Mouse (Mus musculus) liver, embryonic 15.5 days (tissue): ENCODE measurements around the gene Tas1r3. TPM values are rescaled to one million over a fixed set of nuclear protein-coding genes. Genes with fewer than 3 reads are reported as not detected.
A peak's percentile ranks its signal among the peaks of the same experiment; 100 is the strongest.

Experiments
- ATAC-seq: fragments of 200-750 bp; cut with Nextera tagmentation; 2 replicates; pipeline ENCODE4 v1.8.0; 2017; ENCODE audit warnings: moderate number of reproducible peaks, mild to moderate bottlenecking, moderate library complexity; ENCODE audit not compliant: insufficient read depth
- H3K27ac ChIP-seq: fragments of 300-500 bp; sonication (generic); replicated peaks from 2 replicates; pipeline ENCODE4 v1.5.1; 2015; ENCODE audit warnings: mild to moderate bottlenecking, inconsistent platforms
- H3K27me3 ChIP-seq: fragments of 300-500 bp; sonication (generic); 2 replicates; pipeline ENCODE4 v1.6.1; 2015; ENCODE audit warnings: mild to moderate bottlenecking, inconsistent platforms
- H3K36me3 ChIP-seq: fragments of 300-500 bp; sonication (generic); replicated peaks from 2 replicates; pipeline ENCODE4 v1.6.1; 2015; ENCODE audit warnings: moderate library complexity, mild to moderate bottlenecking, inconsistent platforms
- H3K4me1 ChIP-seq: fragments of 300-500 bp; sonication (generic); replicated peaks from 2 replicates; pipeline ENCODE4 v1.6.1; 2015; ENCODE audit warnings: inconsistent platforms
- H3K4me2 ChIP-seq: fragments of 300-500 bp; sonication (generic); 2 replicates; pipeline ENCODE4 v1.6.1; 2015; ENCODE audit warnings: moderate library complexity, mild to moderate bottlenecking, inconsistent platforms
- H3K4me3 ChIP-seq: fragments of 300-500 bp; sonication (generic); replicated peaks from 2 replicates; pipeline ENCODE4 v1.5.1; 2015; ENCODE audit warnings: mild to moderate bottlenecking, inconsistent platforms
- H3K9ac ChIP-seq: fragments of 300-500 bp; sonication (generic); 2 replicates; pipeline ENCODE4 v1.6.1; 2015; ENCODE audit warnings: moderate library complexity, mild to moderate bottlenecking, inconsistent platforms
- H3K9me3 ChIP-seq: fragments of 300-500 bp; sonication (generic); replicated peaks from 2 replicates; pipeline ENCODE4 v1.6.1; 2016; ENCODE audit warnings: inconsistent platforms
- WGBS: fragments of 180-500 bp; shearing (Covaris S2); methylation state at CpG from one replicate; pipeline ENCODE4 v1.1.7; 2015; ENCODE audit warnings: mixed read lengths; ENCODE audit not compliant: insufficient replicate concordance; 5-methylcytosine and 5-hydroxymethylcytosine counted together
- polyA plus RNA-seq: library from polyadenylated mRNA; unstranded; fragments of >200 nt; fragmentation: Nextera tagmentation; extraction: Ambion mirVana; gene quantifications from 2 replicates; pipeline ENCODE4 v1.2.1, GENCODE M21; 2015

The Tas1r3 gene
- polyA plus RNA-seq, 1 experiment from 2014 or later: 0.08 TPM

DNA sequence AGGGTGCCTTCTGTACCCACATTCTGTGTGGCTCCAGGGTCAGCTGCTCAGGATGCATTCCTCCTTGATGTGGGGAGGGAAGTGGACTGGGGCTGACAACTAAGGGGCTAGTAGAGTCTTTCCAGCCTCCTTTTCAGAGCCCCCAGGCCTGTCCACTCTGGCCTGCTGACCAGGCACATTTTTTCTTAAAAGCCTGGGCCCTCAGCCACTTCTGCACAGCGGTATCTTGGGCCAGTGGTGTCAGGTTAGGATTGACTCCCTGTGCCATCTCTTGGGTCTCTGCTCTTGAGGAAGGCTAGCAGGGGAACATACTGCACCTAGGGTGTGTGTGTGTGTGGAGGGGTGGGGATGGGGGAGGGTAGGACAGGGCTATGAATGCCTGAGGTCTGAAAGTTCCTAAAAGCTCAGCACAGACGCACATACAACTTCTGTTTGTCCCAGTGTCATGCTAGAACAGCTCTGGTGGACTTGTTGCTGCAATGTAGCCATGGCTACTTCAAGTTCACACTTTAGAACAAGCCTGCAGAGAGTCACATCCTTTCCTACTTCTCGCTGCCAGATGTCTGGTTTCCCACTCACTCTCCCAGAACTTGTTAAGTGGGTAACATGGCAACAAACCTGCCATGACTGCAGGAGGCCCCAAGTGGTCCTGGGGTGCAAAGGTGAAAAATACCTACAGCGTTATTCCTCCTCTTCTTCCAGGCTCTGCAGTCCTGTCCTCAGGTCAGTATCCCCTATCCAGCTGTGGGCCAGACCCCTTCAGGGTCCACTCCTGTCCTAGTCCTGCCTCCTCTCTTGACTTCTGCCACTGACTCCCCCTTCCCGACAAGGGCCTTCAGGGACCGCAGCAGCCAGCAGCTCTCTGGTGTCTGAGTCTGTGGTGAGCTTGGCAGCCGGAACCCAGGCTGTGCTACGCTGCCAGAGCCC is 22.8 kb downstream of the Tas1r3 start:
- Histone ChIP-seq H3K4me3 (peak overlapping the region; percentile 60), H3K9me3 (no peaks in the 10 kb centered on the region), H3K4me1 (peaks cover 34% of the 10 kb centered on the region), H3K27me3 (peaks cover 40% of the 10 kb centered on the region), H3K4me2 (peak overlapping the region; percentile 87), H3K36me3 (no peaks in the 10 kb centered on the region), H3K27ac (no peak overlapping the region; the same call in 1 of the 2 replicates), H3K9ac (peak overlapping the region; percentile 57)
- WGBS: 26% methylated on average over 8 of the region's 8 CpGs
- ATAC-seq: no peak

DNA sequence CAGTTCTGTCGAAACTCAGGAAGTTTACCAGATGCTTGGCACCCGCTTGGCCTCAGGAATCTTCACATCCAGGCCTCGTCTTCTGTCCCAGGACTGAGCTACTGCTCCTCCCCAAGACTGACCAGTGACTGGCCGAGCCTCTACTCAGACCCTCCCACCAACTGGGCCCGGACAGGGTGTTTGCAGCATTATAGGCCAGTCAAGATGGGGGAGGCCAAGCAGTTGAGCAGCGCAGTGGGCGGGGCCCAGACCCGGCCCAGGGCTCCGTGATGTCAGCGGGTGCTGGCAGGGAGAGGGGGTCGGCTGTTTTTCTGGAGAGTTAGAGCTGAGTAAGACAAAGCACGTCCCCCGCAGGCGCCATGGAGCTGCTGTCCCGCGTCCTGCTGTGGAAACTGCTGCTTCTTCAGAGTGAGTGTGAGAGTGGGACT is 23.7 kb downstream of the Tas1r3 start, which contains the start of gene Mxra8:
Gene Mxra8, plus strand, starts transcription at position 198 of the 428 bp plus-strand sequence.
- Histone ChIP-seq H3K9me3 (no peaks in the 10 kb centered on the region), H3K4me1 (peaks cover 34% of the 10 kb centered on the region), H3K4me2 (peak within 1 kb of the TSS; percentile 87), H3K36me3 (no peaks in the 10 kb centered on the region), H3K27me3 (peaks cover 40% of the 10 kb centered on the region), H3K4me3 (peak within 1 kb of the TSS; percentile 60), H3K27ac (peak within 1 kb of the TSS; percentile 33), H3K9ac (0 out of 2 replicates have a peak within 1 kb of the TSS, but pooled peaks have one; percentile 57)
- 28% methylated on average over 16 of the region's 16 CpGs for WGBS
- peak; percentile 32 for ATAC-seq

DNA sequence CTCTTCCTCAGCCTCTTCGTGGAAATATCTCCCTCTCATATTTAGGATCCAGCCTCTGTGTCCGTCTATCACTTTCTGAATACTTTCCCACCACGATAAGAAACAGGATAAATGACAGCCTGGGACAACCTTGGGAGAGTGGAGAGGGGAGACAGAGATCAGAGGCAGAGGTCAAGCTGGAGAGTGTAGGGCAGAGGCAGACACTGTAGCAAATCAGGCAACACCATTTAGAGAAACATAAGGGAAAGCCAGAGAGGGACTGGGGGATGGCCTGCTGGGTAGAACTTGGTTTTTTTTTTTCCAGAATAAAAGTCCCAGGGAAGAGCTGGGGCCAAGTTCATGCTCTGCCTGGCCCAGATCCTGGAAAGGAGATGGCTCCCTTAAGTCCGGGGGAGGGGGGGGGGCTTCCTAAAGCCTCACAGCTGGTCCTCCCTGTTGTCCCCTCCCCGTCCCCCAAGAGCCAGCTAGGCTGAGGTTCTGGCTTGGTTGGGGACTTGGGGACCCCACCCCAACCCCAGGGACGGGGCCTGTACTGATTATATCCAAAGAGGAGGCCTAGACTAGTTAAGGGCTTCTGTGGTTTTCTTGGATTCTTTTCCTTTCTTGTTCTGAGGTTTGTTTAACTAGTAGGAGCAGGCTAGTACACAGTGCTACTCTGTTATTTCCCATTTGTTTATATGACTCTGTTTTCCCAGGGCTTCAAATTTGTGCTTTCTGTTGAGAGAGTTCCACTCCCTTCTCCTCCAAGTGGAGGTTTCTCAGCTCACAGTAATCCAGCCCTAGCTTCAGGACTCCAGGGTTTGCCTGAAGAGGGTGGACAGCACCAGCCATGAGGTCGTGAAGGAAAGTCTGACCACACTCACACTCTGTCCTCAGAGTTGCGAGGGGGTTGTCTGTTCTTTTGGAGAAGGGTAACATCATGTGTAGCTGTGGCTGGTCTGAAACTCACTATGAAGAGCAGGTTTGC is 24.7 kb downstream of the Tas1r3 start:
- H3K27ac ChIP-seq: peak overlapping the region; percentile 33; the same call in 1 of the 2 replicates
- no peak for ATAC-seq
- WGBS: 47% methylated on average over 8 of the region's 8 CpGs
- H3K4me3 ChIP-seq: no peak overlapping the region
- peaks cover 40% of the 10 kb centered on the region for H3K27me3 ChIP-seq
- no peaks in the 10 kb centered on the region for H3K36me3 ChIP-seq
- peaks cover 43% of the 10 kb centered on the region for H3K4me1 ChIP-seq
- no peaks in the 10 kb centered on the region for H3K9me3 ChIP-seq
- H3K9ac ChIP-seq: no peak overlapping the region
- no peak overlapping the region for H3K4me2 ChIP-seq

DNA sequence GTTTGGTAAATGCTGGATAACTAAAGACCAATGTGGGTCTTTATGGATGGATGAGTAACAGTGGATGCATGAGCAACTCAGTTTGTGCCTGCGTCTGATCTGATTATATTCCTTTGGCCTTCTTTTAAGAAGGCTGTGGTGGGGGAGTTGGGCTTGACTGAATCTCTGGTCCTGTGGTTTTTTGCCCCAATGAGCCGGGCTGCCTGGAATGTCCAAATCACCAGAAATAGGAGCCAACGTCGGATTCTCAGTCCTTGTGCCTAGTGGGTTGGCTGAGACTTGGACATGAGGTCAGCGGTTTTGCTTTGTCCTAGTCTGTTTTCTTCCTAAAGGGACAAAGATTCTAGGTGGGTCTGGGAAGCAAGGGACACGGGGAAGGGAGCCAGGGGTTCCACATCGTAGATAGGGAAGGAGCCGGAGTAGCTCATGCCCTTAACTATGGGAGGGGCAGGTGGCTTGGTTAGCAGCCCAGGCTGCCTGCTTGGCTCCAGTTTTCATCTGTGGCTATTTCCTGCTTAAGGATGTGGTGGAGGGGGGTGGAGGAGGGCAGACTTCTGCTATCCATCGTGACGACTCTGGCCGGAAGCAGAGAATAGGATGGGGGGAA is 25.7 kb downstream of the Tas1r3 start:
- Histone ChIP-seq H3K9ac (no peak overlapping the region), H3K4me1 (peaks cover 52% of the 10 kb centered on the region), H3K27me3 (peaks cover 31% of the 10 kb centered on the region), H3K27ac (0 out of 2 replicates have a peak overlapping the region, but pooled peaks have one; percentile 14), H3K4me3 (no peak overlapping the region), H3K36me3 (peaks cover 9% of the 10 kb centered on the region), H3K4me2 (no peak overlapping the region), H3K9me3 (no peaks in the 10 kb centered on the region)
- no peak for ATAC-seq
- 26% methylated on average over 11 of the region's 11 CpGs for WGBS

DNA sequence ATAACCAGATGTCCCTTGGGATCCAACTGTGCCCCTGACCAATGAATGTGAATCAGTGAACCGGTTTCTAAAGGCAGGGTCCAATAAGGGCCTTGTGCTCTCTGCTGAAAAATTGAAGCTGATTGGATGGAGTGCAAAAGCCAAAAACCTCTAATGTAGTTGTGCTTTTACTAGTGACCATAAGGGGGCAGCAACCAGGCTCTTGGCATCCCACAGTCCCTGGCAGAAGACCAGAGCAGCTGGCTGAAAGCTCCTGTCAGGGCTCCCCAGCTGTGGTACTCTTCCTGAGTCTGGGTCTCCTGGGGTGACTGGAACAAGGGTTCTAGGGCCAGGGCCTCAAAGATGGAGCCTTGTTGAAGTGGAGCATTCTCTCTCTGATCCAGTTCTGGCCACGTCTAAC is 29.3 kb downstream of the Tas1r3 start:
- 41% methylated on average over 2 of the region's 2 CpGs for WGBS
- ATAC-seq: no peak
- H3K4me2 ChIP-seq: no peak overlapping the region
- H3K4me3 ChIP-seq: no peak overlapping the region; the same call in 1 of the 2 replicates
- peaks cover 11% of the 10 kb centered on the region for H3K36me3 ChIP-seq
- H3K9me3 ChIP-seq: no peaks in the 10 kb centered on the region
- H3K27me3 ChIP-seq: no peaks in the 10 kb centered on the region
- no peak overlapping the region for H3K27ac ChIP-seq
- H3K9ac ChIP-seq: 0 out of 2 replicates have a peak overlapping the region, but pooled peaks have one; percentile 6
- H3K4me1 ChIP-seq: peaks cover 40% of the 10 kb centered on the region

DNA sequence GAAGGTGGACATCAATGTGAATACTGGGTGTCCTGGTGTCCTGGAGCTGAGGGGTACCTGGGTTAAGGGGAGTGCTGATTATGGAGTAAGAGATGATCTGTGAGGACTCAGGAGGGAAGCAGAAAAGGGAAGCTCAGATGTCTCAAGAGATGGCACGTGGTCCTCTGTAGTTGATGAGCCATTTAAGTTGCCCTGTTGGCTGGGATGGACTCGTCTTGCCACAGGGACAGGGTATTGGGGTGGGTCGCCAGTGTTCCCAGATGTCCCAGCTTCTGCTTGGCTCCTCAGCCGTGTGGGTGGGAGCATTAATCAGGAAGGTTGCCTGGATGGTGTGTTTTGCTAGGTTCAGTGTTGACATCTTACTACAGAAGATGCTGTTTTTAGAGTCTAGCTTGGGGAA is 29.9 kb downstream of the Tas1r3 start:
- H3K4me2 ChIP-seq: peak overlapping the region; percentile 90
- H3K9ac ChIP-seq: 0 out of 2 replicates have a peak overlapping the region, but pooled peaks have one; percentile 6
- ATAC-seq: no peak
- no peaks in the 10 kb centered on the region for H3K9me3 ChIP-seq
- 0 out of 2 replicates have a peak overlapping the region, but pooled peaks have one; percentile 93 for H3K4me3 ChIP-seq
- no peaks in the 10 kb centered on the region for H3K27me3 ChIP-seq
- peaks cover 40% of the 10 kb centered on the region for H3K4me1 ChIP-seq
- H3K27ac ChIP-seq: no peak overlapping the region; the same call in 1 of the 2 replicates
- peaks cover 15% of the 10 kb centered on the region for H3K36me3 ChIP-seq
- WGBS: 68% methylated on average over 4 of the region's 4 CpGs

DNA sequence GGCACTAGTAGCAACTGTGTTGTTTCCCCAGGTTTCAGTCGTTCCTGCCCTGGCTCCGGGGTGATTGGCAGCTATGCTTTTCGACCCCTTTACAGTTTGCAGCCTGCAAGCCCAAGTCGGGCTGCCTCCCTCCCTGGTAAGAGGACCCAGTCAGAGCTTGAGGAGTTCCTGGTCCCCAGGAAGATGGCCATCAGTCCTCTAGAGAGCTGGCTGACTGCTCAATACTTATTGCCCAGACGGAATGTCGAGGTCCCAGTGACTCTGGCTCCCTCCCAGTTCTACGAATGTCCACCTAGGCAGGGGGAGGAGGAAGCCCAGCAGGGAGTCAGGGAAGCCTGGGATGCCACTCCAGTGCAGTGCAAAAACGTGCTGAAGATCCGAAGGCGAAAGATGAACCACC is 30.8 kb downstream of the Tas1r3 start:
- Histone ChIP-seq H3K27me3 (no peaks in the 10 kb centered on the region), H3K36me3 (peaks cover 24% of the 10 kb centered on the region), H3K9ac (peak overlapping the region; percentile 89), H3K4me2 (peak overlapping the region; percentile 90), H3K4me1 (peaks cover 34% of the 10 kb centered on the region), H3K4me3 (peak overlapping the region; percentile 93), H3K9me3 (no peaks in the 10 kb centered on the region), H3K27ac (peak overlapping the region; percentile 93)
- ATAC-seq: no peak
- 44% methylated on average over 10 of the region's 10 CpGs for WGBS

DNA sequence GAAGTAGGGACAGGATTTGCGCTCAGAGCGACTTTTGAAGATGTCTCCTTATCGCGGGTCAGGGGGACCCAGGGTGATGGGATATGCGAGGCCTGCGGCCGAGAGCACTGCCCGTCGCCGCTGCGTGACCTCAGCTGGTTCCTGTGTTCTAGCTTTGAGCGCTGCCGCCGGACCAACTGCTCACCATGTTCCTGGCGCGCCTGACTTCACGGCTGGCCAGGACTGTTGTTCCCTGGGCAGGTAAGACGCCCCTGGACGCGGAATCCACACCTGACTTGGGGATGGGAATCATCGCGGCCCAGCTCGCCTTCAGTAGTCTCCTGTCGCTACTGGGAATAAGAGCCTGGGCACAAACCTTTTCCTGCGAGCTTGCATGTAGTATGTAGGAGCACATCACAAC is 31.3 kb downstream of the Tas1r3 start:
- peak overlapping the region; percentile 93 for H3K4me3 ChIP-seq
- no peaks in the 10 kb centered on the region for H3K9me3 ChIP-seq
- H3K36me3 ChIP-seq: peaks cover 29% of the 10 kb centered on the region
- peak overlapping the region; percentile 90 for H3K4me2 ChIP-seq
- peak overlapping the region; percentile 93 for H3K27ac ChIP-seq
- peaks cover 33% of the 10 kb centered on the region for H3K4me1 ChIP-seq
- WGBS: under 1% methylated on average over 25 of the region's 25 CpGs
- ATAC-seq: peak; percentile 19
- peak overlapping the region; percentile 89 for H3K9ac ChIP-seq
- H3K27me3 ChIP-seq: no peaks in the 10 kb centered on the region

DNA sequence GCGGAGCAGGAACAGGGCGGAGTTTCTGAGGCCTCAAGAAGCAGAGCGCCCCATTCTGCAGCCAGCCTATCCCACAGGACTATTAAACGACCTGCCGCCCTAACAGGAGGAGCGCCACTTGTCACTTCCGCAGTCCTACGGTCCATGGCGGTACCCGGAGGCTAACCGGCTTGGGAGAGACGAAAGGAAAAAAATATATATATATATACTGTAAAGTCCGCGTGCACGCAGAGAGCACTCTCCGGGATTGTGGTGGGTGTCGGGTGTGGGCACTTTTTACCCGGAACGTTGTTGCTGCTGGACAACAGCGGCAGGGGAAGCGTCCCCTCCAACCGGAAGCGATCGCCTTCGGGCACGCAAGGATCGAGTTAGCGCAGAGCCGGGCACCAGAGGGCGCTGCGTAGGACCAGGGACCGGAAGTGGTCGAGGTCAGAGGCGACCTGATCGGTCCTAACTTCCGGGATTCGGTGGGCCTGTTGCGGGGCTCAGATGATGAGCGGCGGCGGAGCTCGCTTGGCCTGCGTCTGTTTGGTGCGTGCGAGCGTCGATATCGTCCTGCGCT is 31.9 kb downstream of the Tas1r3 start, which contains the start of gene Aurkaip1:
Gene Aurkaip1, plus strand, starts transcription at position 68 of the 562 bp plus-strand sequence.
- Histone ChIP-seq H3K4me1 (peaks cover 33% of the 10 kb centered on the region), H3K27me3 (no peaks in the 10 kb centered on the region), H3K36me3 (peaks cover 34% of the 10 kb centered on the region), H3K9me3 (no peaks in the 10 kb centered on the region), H3K27ac (peak within 1 kb of the TSS; percentile 93), H3K9ac (peak within 1 kb of the TSS; percentile 89), H3K4me2 (peak within 1 kb of the TSS; percentile 90), H3K4me3 (peak within 1 kb of the TSS; percentile 93)
- peak; percentile 97 for ATAC-seq
- under 1% methylated on average over 49 of the region's 49 CpGs for WGBS

DNA sequence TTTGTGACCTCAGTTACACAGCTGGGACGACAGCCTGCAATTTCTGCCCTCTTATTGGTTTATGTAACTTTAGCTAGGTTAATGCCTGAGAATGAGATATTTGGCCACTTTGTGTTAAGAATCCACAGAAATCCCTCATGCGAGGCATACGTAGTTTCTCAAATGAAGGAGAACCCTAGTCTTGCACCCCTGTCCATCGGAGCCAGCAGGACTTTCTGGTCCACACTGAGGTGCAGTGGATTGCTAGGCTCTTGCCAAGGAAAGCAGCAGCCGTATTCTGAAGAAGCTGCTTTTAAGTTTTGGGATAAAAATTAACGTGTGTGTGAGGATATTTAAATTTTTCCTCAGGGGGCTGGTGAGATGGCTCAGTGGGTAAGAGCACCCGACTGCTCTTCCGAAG is 32.6 kb downstream of the Tas1r3 start:
- H3K4me3 ChIP-seq: peak overlapping the region; percentile 93
- WGBS: 49% methylated on average over 8 of the region's 8 CpGs
- ATAC-seq: no peak
- no peaks in the 10 kb centered on the region for H3K9me3 ChIP-seq
- H3K36me3 ChIP-seq: peaks cover 38% of the 10 kb centered on the region
- H3K9ac ChIP-seq: peak overlapping the region; percentile 89; the same call in 1 of the 2 replicates
- peak overlapping the region; percentile 93 for H3K27ac ChIP-seq
- H3K4me1 ChIP-seq: peaks cover 33% of the 10 kb centered on the region
- H3K27me3 ChIP-seq: no peaks in the 10 kb centered on the region
- H3K4me2 ChIP-seq: peak overlapping the region; percentile 90
